Mouse (Mus musculus): ENCODE results near the gene Gata3.

The Gata3 gene

GRCm38 (mm10) chr2:9872682-9873081 lies 17.2 kb downstream of the Gata3 start:
- DNase-seq (ENCODE audit: low spot score), result no peak

GRCm38 (mm10) chr2:9871798-9872197 lies 18.0 kb downstream of the Gata3 start:
- DNase-seq (ENCODE audit: low spot score), result no peak

- no peak for DNase-seq (ENCODE audit: low spot score)
Measured at GRCm38 (mm10) chr2:9871141-9871716, 18.6 kb downstream of the Gata3 start.

- DNase-seq (ENCODE audit: low spot score), result no peak
Measured at GRCm38 (mm10) chr2:9867092-9867825, 22.6 kb downstream of the Gata3 start.

GRCm38 (mm10) chr2:9860698-9861097 lies 29.1 kb downstream of the Gata3 start:
- DNase-seq (ENCODE audit: low spot score), result no peak

GRCm38 (mm10) chr2:9855861-9856260 lies 34.0 kb downstream of the Gata3 start:
- no peak for DNase-seq (ENCODE audit: low spot score)

- DNase-seq (ENCODE audit: low spot score), result no peak
Measured at GRCm38 (mm10) chr2:9852851-9853576, 36.8 kb downstream of the Gata3 start.

GRCm38 (mm10) chr2:9835195-9835594 lies 54.6 kb downstream of the Gata3 start:
- DNase-seq (ENCODE audit: low spot score), result no peak

GRCm38 (mm10) chr2:9833712-9834111 lies 56.1 kb downstream of the Gata3 start:
- no peak for DNase-seq (ENCODE audit: low spot score)

- no peak for DNase-seq (ENCODE audit: low spot score)
Measured at GRCm38 (mm10) chr2:9827624-9828023, 62.2 kb downstream of the Gata3 start.

- no peak for DNase-seq (ENCODE audit: low spot score)
Measured at GRCm38 (mm10) chr2:9820611-9821010, 69.2 kb downstream of the Gata3 start.

- no peak for DNase-seq (ENCODE audit: low spot score)
Measured at GRCm38 (mm10) chr2:9818177-9818785, 71.6 kb downstream of the Gata3 start.

All from ovary, adult 18-20 months (tissue).